Comparison of ENCODE assay signal across 7 mouse cellular contexts in genomic region chr3:123448096-123448495, GRCm38 (mm10). TPM values are rescaled to one million over a fixed set of nuclear protein-coding genes. Genes with fewer than 3 reads are reported as not detected.
DNase-seq lines count a peak whose midpoint lies in the region; ATAC-seq lines count a peak whose summit lies in the region.

No protein-coding gene starts in this region.

- H3K36me3 ChIP-seq in hindbrain, embryonic 12.5 days, result no peaks in the 10 kb centered on the region

- peaks cover 24% of the 10 kb centered on the region for H3K27me3 ChIP-seq in hindbrain, embryonic 12.5 days

- peaks cover 13% of the 10 kb centered on the region for H3K4me1 ChIP-seq in hindbrain, embryonic 12.5 days

- no peaks in the 10 kb centered on the region; the same call in 1 of the 2 replicates for H3K9me3 ChIP-seq in hindbrain, embryonic 12.5 days (replicated peaks)

- H3K4me2 ChIP-seq in hindbrain, embryonic 12.5 days (replicated peaks), result peak overlapping the region; percentile 100

- peak; percentile 65 to 74 for DNase-seq in CD8-positive naive resting alpha-beta T cell, adult 2 months (ENCODE audit: low read depth in 2 of 2, low spot score in 2 of 2)
- peak; percentile 31 for DNase-seq in adrenal gland, postnatal 36 days
- peak; percentile 27 for DNase-seq in lung, postnatal 14 days
- peak; percentile 16 for DNase-seq in yolk sac, embryonic 10.5 days (ENCODE audit: low spot score)
- DNase-seq in cerebellum, postnatal 4 days (ENCODE audit: low spot score in 2 of 2), result no peak

- H3K9ac ChIP-seq in hindbrain, embryonic 12.5 days, result no peak overlapping the region

- ATAC-seq in hindbrain, embryonic 12.5 days (ENCODE audit: low FRiP score), result peak; percentile 57; the same call in 1 of the 2 replicates
- ATAC-seq in frontal cortex, adult (ENCODE audit: low TSS enrichment), result no peak

- no peak overlapping the region for H3K27ac ChIP-seq in hindbrain, embryonic 12.5 days

- peak overlapping the region; percentile 82 for H3K4me3 ChIP-seq in hindbrain, embryonic 12.5 days

- 4% methylated on average over 10 of the region's 10 CpGs for WGBS in hindbrain, embryonic 12.5 days

RNA-seq across cellular contexts. Expression of gene Prss12, which starts 1.4 kb away (rescaled TPM):
- total RNA-seq in adrenal gland, postnatal 36 days (2021), result 1 to 10 TPM; 1.4 to 1.8 TPM
- 11.0 and 12.6 TPM in 2 replicates for polyA plus RNA-seq in hindbrain, embryonic 12.5 days (2016; fragmentation: Nextera tagmentation; extraction: Ambion mirVana)

Comparison
In these comparisons a context has a peak if more than half of its experiments do, and no peak if none do; other contexts are left out.
1. DNase-seq: peak in CD8-positive naive resting alpha-beta T cell, adult 2 months (2 of 2), adrenal gland, postnatal 36 days (2 of 2), lung, postnatal 14 days (single experiment) and yolk sac, embryonic 10.5 days (single experiment); none in cerebellum, postnatal 4 days (0 of 2).